Mouse (Mus musculus) forebrain, postnatal 0 days (tissue): ENCODE results near the gene Nme6. TPM values are rescaled to one million over a fixed set of nuclear protein-coding genes. Genes with fewer than 3 reads are reported as not detected.
"Not testable (repeated sequence)": the region's sequence is repeated elsewhere in the genome, so short reads cannot be mapped to it uniquely, and the experiment has no call there.

ENCODE experiments used
- ATAC-seq: fragments of 200-750 bp; cut with Nextera tagmentation; 2 replicates; pipeline ENCODE4 v1.8.0; 2017; ENCODE audit warnings: mild to moderate bottlenecking, moderate library complexity
- DNase-seq: peaks from one replicate; pipeline ENCODE4 v3.0.0-alpha.2; 2015
- H3K27ac ChIP-seq: fragments of 300-500 bp; sonication (generic); 2 replicates; pipeline ENCODE4 v1.5.1; 2014; ENCODE audit warnings: low read depth, mild to moderate bottlenecking, antibody characterized with exemption, low read length, moderate library complexity, mixed read lengths
- H3K27me3 ChIP-seq: fragments of 300-500 bp; sonication (generic); 2 replicates; pipeline ENCODE4 v1.6.1; 2014; ENCODE audit warnings: mild to moderate bottlenecking, low read length, mixed read lengths; ENCODE audit not compliant: insufficient read depth
- H3K36me3 ChIP-seq: fragments of 300-500 bp; sonication (generic); 2 replicates; pipeline ENCODE4 v1.6.1; 2014; ENCODE audit warnings: mild to moderate bottlenecking, moderate library complexity; ENCODE audit not compliant: insufficient read depth
- H3K4me1 ChIP-seq: fragments of 300-500 bp; sonication (generic); 2 replicates; pipeline ENCODE4 v1.6.1; 2014; ENCODE audit warnings: antibody characterized with exemption; ENCODE audit not compliant: insufficient read depth
- H3K4me2 ChIP-seq: fragments of 300-500 bp; sonication (generic); 2 replicates; pipeline ENCODE4 v1.6.1; 2014; ENCODE audit warnings: low read depth, mild to moderate bottlenecking, moderate library complexity
- H3K4me3 ChIP-seq: fragments of 300-500 bp; sonication (generic); 2 replicates; pipeline ENCODE4 v1.5.1; 2014; ENCODE audit warnings: low read depth, low read length, mixed read lengths
- H3K9ac ChIP-seq: fragments of 300-500 bp; sonication (generic); 2 replicates; pipeline ENCODE4 v1.6.1; 2014; ENCODE audit warnings: mild to moderate bottlenecking
- H3K9me3 ChIP-seq: fragments of 300-500 bp; sonication (generic); 2 replicates; pipeline ENCODE4 v1.6.1; 2016; ENCODE audit warnings: low read length
- CTCF ChIP-seq: sonication (generic); IDR thresholded peaks from 2 replicates; pipeline ENCODE4 v1.5.1; 2016; ENCODE audit warnings: antibody characterized with exemption, control low read depth, low read depth
- WGBS: fragments of 180-500 bp; shearing (Covaris S2); extraction: QIAGEN DNeasy Blood & Tissue Kit; methylation state at CpG from one replicate; pipeline ENCODE4 v1.1.7; 2014; 5-methylcytosine and 5-hydroxymethylcytosine counted together
- polyA plus RNA-seq: library from polyadenylated mRNA; unstranded; fragments of >200 nt; fragmentation: Nextera tagmentation; extraction: Ambion mirVana; gene quantifications from 2 replicates; pipeline ENCODE4 v1.2.1, GENCODE M21; 2015
- total RNA-seq: library from RNA; depleted of rRNA; stranded (reverse); fragments of >200 nt; gene quantifications from 2 replicates; pipeline ENCODE4 v1.2.3, GENCODE M21; 2014; rRNA removed

The Nme6 gene
- total RNA-seq: 31.3 and 39.8 TPM in 2 replicates
- 47.5 and 55.6 TPM in 2 replicates for polyA plus RNA-seq

GRCm38 (mm10) chr9:109832391-109833087 is at the start of gene Nme6:
TSS of gene Nme6 (plus strand) at chr9:109832749.
- peak; percentile 93 for DNase-seq
- peaks cover 5% of the 10 kb centered on the region for H3K4me1 ChIP-seq
- H3K9me3 ChIP-seq: no peaks in the 10 kb centered on the region
- 2% methylated on average over 32 of the region's 32 CpGs for WGBS
- peak; percentile 98 for ATAC-seq
- H3K36me3 ChIP-seq: no peaks in the 10 kb centered on the region; the same call in 1 of the 2 replicates
- peak within 1 kb of the TSS; percentile 69 for H3K4me3 ChIP-seq
- TF ChIP-seq CTCF: peak; percentile 84
- H3K27ac ChIP-seq: peak within 1 kb of the TSS; percentile 91
- peak within 1 kb of the TSS; percentile 73 for H3K9ac ChIP-seq
- peak within 1 kb of the TSS; percentile 92 for H3K4me2 ChIP-seq
- H3K27me3 ChIP-seq: no peaks in the 10 kb centered on the region

- not testable (repeated sequence) for H3K4me3 ChIP-seq, H3K27me3 ChIP-seq, H3K9ac ChIP-seq, H3K4me1 ChIP-seq, H3K4me2 ChIP-seq, H3K36me3 ChIP-seq, H3K9me3 ChIP-seq, ATAC-seq, H3K27ac ChIP-seq, DNase-seq
- WGBS: 86% methylated on average over 4 of the region's 4 CpGs
Measured at GRCm38 (mm10) chr9:109790570-109790969, 42.0 kb upstream of the Nme6 start, which contains the start of gene Fbxw27. TSS of gene Fbxw27 (minus strand) at chr9:109790670.

- no peak for TF ChIP-seq CTCF
- no peak overlapping the region for H3K27ac ChIP-seq
- 64% methylated on average over 2 of the region's 2 CpGs for WGBS
Measured at GRCm38 (mm10) chr9:109795221-109795620, 37.3 kb upstream of the Nme6 start.

DNA sequence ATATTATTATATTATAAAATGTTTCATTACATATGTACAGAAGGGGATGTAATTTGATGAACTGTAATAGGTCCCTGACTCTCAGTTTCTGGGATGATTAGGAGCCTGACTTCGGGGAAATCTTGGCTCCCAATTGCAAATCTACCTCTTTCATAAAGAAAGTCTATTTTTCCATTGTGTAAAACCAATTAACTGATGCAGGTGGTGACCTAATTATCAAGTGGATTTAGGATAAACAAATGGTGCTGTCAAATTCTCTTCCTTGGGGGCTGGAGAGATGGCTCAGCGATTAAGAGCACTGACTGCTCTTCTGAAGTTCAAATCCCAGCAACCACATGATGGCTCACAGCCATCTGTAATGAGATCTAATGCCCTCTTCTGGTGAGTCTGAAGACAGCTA is 36.7 kb upstream of the Nme6 start:
- H3K9me3 ChIP-seq: no peaks in the 10 kb centered on the region
- no peak for ATAC-seq
- no peak for DNase-seq

More at GRCm38 (mm10) chr9:109795221-109795620, 37.3 kb upstream of the Nme6 start:
- DNase-seq (no peak), ATAC-seq (no peak)
- Histone ChIP-seq H3K36me3 (no peaks in the 10 kb centered on the region), H3K4me2 (no peak overlapping the region), H3K9me3 (no peaks in the 10 kb centered on the region), H3K27me3 (no peaks in the 10 kb centered on the region), H3K9ac (no peak overlapping the region), H3K4me3 (no peak overlapping the region), H3K4me1 (no peaks in the 10 kb centered on the region)

GRCm38 (mm10) chr9:109798051-109798450 is 34.5 kb upstream of the Nme6 start:
- no peak overlapping the region for H3K9ac ChIP-seq
- peak; percentile 62 for TF ChIP-seq CTCF
- 79% methylated on average over 1 of the region's 1 CpGs for WGBS
- DNase-seq (peak; percentile 5), ATAC-seq (no peak)
- H3K27ac ChIP-seq: no peak overlapping the region
- no peaks in the 10 kb centered on the region for H3K4me1 ChIP-seq
- no peak overlapping the region for H3K4me2 ChIP-seq
- H3K36me3 ChIP-seq: no peaks in the 10 kb centered on the region
- no peaks in the 10 kb centered on the region for H3K27me3 ChIP-seq
- H3K9me3 ChIP-seq: no peaks in the 10 kb centered on the region
- no peak overlapping the region for H3K4me3 ChIP-seq

More for the DNA sequence above, 36.7 kb upstream of the Nme6 start:
- H3K27me3 ChIP-seq: no peaks in the 10 kb centered on the region
- WGBS: 33% methylated on average over 2 of the region's 2 CpGs
- no peaks in the 10 kb centered on the region for H3K36me3 ChIP-seq
- no peak overlapping the region for H3K4me3 ChIP-seq
- no peak overlapping the region for H3K4me2 ChIP-seq
- no peak for TF ChIP-seq CTCF
- no peaks in the 10 kb centered on the region for H3K4me1 ChIP-seq
- H3K9ac ChIP-seq: no peak overlapping the region
- no peak overlapping the region for H3K27ac ChIP-seq

GRCm38 (mm10) chr9:109805596-109805995 is 27.0 kb upstream of the Nme6 start:
- H3K9ac ChIP-seq, DNase-seq, H3K9me3 ChIP-seq, H3K27me3 ChIP-seq, H3K36me3 ChIP-seq, ATAC-seq, H3K4me3 ChIP-seq, H3K27ac ChIP-seq, H3K4me1 ChIP-seq, H3K4me2 ChIP-seq: not testable (repeated sequence)
- 87% methylated on average over 2 of the region's 2 CpGs for WGBS

GRCm38 (mm10) chr9:109806260-109806659 is 26.3 kb upstream of the Nme6 start:
- no peaks in the 10 kb centered on the region for H3K9me3 ChIP-seq
- no peak for TF ChIP-seq CTCF
- no peak for DNase-seq
- H3K9ac ChIP-seq: no peak overlapping the region
- H3K4me2 ChIP-seq: no peak overlapping the region
- H3K36me3 ChIP-seq: no peaks in the 10 kb centered on the region
- H3K4me3 ChIP-seq: no peak overlapping the region
- no peaks in the 10 kb centered on the region for H3K4me1 ChIP-seq
- WGBS: 28% methylated on average over 1 of the region's 1 CpGs
- no peak for ATAC-seq
- no peak overlapping the region for H3K27ac ChIP-seq
- no peaks in the 10 kb centered on the region for H3K27me3 ChIP-seq
